Mouse (Mus musculus): Measurements from ENCODE around the gene Uvrag. TPM values are rescaled to one million over a fixed set of nuclear protein-coding genes. Genes with fewer than 3 reads are reported as not detected.

Gene Uvrag
- polyA plus RNA-seq, 1 experiment from 2014 or later, result 14.2 TPM

- no peak overlapping the region for H3K4me3 ChIP-seq
- no peaks in the 10 kb centered on the region for H3K36me3 ChIP-seq
- no peak overlapping the region for H3K4me2 ChIP-seq
- peaks cover 22% of the 10 kb centered on the region for H3K4me1 ChIP-seq (replicated peaks)
- 73% methylated on average over 3 of the region's 3 CpGs for whole genome bisulfite sequencing
- ATAC-seq (ENCODE audit: low FRiP score), result no peak
- no peak overlapping the region for H3K27ac ChIP-seq
- H3K9me3 ChIP-seq, result no peaks in the 10 kb centered on the region
- no peaks in the 10 kb centered on the region for H3K27me3 ChIP-seq
- no peak overlapping the region for H3K9ac ChIP-seq
These were observed 196.0 kb downstream of the Uvrag start for GRCm38 (mm10) chr7:98944986-98945385.

DNA sequence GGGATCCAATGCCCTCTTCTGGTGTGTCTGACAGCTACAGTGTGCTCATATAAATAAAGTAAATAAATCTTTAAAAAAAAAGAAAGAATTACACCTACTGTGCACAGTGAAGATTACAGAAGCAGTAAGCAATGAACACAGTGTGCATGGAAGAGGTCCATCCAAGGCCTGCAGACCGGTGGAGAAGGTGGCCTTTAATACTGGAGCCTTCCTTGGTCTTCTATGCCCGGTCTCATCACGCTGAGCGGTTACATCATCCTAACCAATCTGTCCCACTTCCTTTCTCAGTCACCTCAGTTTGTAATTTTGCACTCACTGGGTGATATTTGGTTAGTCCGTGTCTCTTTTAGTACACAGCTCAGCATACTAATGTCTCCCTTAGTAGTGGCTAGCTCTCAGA lies 197.3 kb downstream of the Uvrag start:
- H3K4me1 ChIP-seq (replicated peaks), result peaks cover 9% of the 10 kb centered on the region; the same call in 1 of the 2 replicates
- H3K27ac ChIP-seq, result no peak overlapping the region
- H3K4me3 ChIP-seq, result no peak overlapping the region
- H3K9ac ChIP-seq, result no peak overlapping the region
- H3K9me3 ChIP-seq, result no peaks in the 10 kb centered on the region
- WGBS, result 93% methylated on average over 5 of the region's 5 CpGs
- no peaks in the 10 kb centered on the region for H3K27me3 ChIP-seq
- H3K4me2 ChIP-seq, result no peak overlapping the region
- H3K36me3 ChIP-seq, result no peaks in the 10 kb centered on the region
- no peak for ATAC-seq (ENCODE audit: low FRiP score)

- H3K4me3 ChIP-seq, result no peak overlapping the region
- H3K9ac ChIP-seq, result no peak overlapping the region
- no peaks in the 10 kb centered on the region for H3K9me3 ChIP-seq
- ATAC-seq (ENCODE audit: low FRiP score), result no peak
- H3K4me1 ChIP-seq (replicated peaks), result peaks cover 15% of the 10 kb centered on the region
- no peaks in the 10 kb centered on the region for H3K36me3 ChIP-seq
- 84% methylated on average over 6 of the region's 6 CpGs for WGBS
- H3K4me2 ChIP-seq, result no peak overlapping the region
- H3K27me3 ChIP-seq, result no peaks in the 10 kb centered on the region
- H3K27ac ChIP-seq, result no peak overlapping the region
These were observed 198.2 kb downstream of the Uvrag start for GRCm38 (mm10) chr7:98942746-98943145.

GRCm38 (mm10) chr7:98939194-98939593 lies 201.7 kb downstream of the Uvrag start:
- no peak overlapping the region for H3K4me3 ChIP-seq
- H3K4me1 ChIP-seq (replicated peaks), result peaks cover 16% of the 10 kb centered on the region
- H3K4me2 ChIP-seq, result no peak overlapping the region
- no peaks in the 10 kb centered on the region for H3K36me3 ChIP-seq
- H3K9me3 ChIP-seq, result no peaks in the 10 kb centered on the region
- ATAC-seq (ENCODE audit: low FRiP score), result no peak
- WGBS, result 69% methylated on average over 6 of the region's 6 CpGs
- H3K27me3 ChIP-seq, result no peaks in the 10 kb centered on the region
- no peak overlapping the region for H3K27ac ChIP-seq
- H3K9ac ChIP-seq, result no peak overlapping the region

GRCm38 (mm10) chr7:98938621-98939020 lies 202.3 kb downstream of the Uvrag start:
- H3K9ac ChIP-seq, result no peak overlapping the region
- no peak overlapping the region for H3K4me3 ChIP-seq
- H3K36me3 ChIP-seq, result no peaks in the 10 kb centered on the region
- 88% methylated on average over 7 of the region's 7 CpGs for WGBS
- no peak for ATAC-seq (ENCODE audit: low FRiP score)
- H3K4me1 ChIP-seq (replicated peaks), result peaks cover 16% of the 10 kb centered on the region
- no peak overlapping the region for H3K27ac ChIP-seq
- no peak overlapping the region for H3K4me2 ChIP-seq
- no peaks in the 10 kb centered on the region for H3K9me3 ChIP-seq
- no peaks in the 10 kb centered on the region for H3K27me3 ChIP-seq

- peaks cover 16% of the 10 kb centered on the region for H3K4me1 ChIP-seq (replicated peaks)
- H3K9me3 ChIP-seq, result no peaks in the 10 kb centered on the region
- H3K4me2 ChIP-seq, result no peak overlapping the region
- 0 out of 2 replicates have a peak overlapping the region, but pooled peaks have one; percentile 43 for H3K9ac ChIP-seq
- 54% methylated on average over 20 of the region's 20 CpGs for WGBS
- no peaks in the 10 kb centered on the region for H3K36me3 ChIP-seq
- H3K27ac ChIP-seq, result no peak overlapping the region
- H3K4me3 ChIP-seq, result no peak overlapping the region
- no peaks in the 10 kb centered on the region for H3K27me3 ChIP-seq
- ATAC-seq (ENCODE audit: low FRiP score), result no peak
These were observed 203.7 kb downstream of the Uvrag start for GRCm38 (mm10) chr7:98937079-98937813.

- H3K9me3 ChIP-seq, result no peaks in the 10 kb centered on the region
- no peak overlapping the region for H3K4me2 ChIP-seq
- H3K4me1 ChIP-seq (replicated peaks), result peaks cover 16% of the 10 kb centered on the region
- 89% methylated on average over 6 of the region's 6 CpGs for WGBS
- H3K27ac ChIP-seq, result no peak overlapping the region
- no peak overlapping the region for H3K9ac ChIP-seq
- H3K27me3 ChIP-seq, result no peaks in the 10 kb centered on the region
- no peaks in the 10 kb centered on the region for H3K36me3 ChIP-seq
- ATAC-seq (ENCODE audit: low FRiP score), result no peak
- H3K4me3 ChIP-seq, result no peak overlapping the region
These were observed 205.2 kb downstream of the Uvrag start for GRCm38 (mm10) chr7:98935757-98936156.

GRCm38 (mm10) chr7:98935193-98935592 lies 205.7 kb downstream of the Uvrag start:
- H3K27ac ChIP-seq, result no peak overlapping the region
- H3K27me3 ChIP-seq, result no peaks in the 10 kb centered on the region
- H3K4me1 ChIP-seq (replicated peaks), result peaks cover 16% of the 10 kb centered on the region
- H3K36me3 ChIP-seq, result no peaks in the 10 kb centered on the region
- WGBS, result 80% methylated on average over 10 of the region's 10 CpGs
- no peaks in the 10 kb centered on the region for H3K9me3 ChIP-seq
- no peak overlapping the region for H3K9ac ChIP-seq
- no peak overlapping the region for H3K4me3 ChIP-seq
- ATAC-seq (ENCODE audit: low FRiP score), result no peak
- H3K4me2 ChIP-seq, result no peak overlapping the region

DNA sequence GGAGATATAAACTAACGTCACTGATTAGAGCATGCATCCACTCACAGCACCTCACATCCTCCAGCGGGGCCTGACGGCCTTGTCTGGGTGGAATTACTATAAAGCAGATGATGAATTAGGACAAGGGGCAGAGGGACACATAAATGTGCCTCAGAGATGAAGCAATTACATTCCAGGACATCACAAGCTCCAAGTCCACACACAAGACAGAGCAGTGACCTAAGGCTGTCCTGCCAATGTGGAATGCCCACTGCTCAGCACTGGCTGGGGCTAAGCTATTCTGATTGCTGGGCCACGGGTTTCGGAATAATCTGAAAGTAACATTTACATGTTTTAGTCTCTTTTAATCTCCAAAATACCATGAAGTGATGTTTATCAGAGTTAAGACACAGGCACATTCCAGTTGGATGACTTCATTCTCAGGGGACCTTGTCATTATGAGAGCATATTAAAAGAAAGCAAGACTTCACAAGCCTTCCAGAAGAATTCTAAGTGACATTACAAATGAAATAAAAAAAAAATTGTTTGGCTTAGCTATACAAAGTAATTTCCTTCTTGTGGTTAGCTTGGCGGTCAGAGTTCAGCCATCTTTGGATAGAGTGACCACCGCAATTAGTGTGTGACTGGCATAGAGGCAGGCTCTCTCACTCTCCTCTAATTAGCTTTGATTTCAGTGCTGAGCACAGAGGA lies 212.5 kb downstream of the Uvrag start:
- Histone ChIP-seq H3K9ac (no peak overlapping the region), H3K4me2 (no peak overlapping the region), H3K4me1 (replicated peaks) (peaks cover 42% of the 10 kb centered on the region), H3K9me3 (no peaks in the 10 kb centered on the region), H3K4me3 (no peak overlapping the region), H3K36me3 (no peaks in the 10 kb centered on the region), H3K27ac (peak overlapping the region; percentile 23; the same call in 1 of the 2 replicates), H3K27me3 (no peaks in the 10 kb centered on the region)
- WGBS, result 68% methylated on average over 7 of the region's 7 CpGs
- no peak for ATAC-seq (ENCODE audit: low FRiP score)

- Histone ChIP-seq H3K27me3 (no peaks in the 10 kb centered on the region), H3K4me2 (no peak overlapping the region), H3K4me1 (replicated peaks) (peaks cover 42% of the 10 kb centered on the region), H3K36me3 (no peaks in the 10 kb centered on the region), H3K9me3 (no peaks in the 10 kb centered on the region), H3K9ac (no peak overlapping the region), H3K27ac (no peak overlapping the region), H3K4me3 (no peak overlapping the region)
- no peak for ATAC-seq (ENCODE audit: low FRiP score)
- WGBS, result 76% methylated on average over 10 of the region's 10 CpGs
These were observed 213.9 kb downstream of the Uvrag start for GRCm38 (mm10) chr7:98926906-98927528.

- peak overlapping the region; percentile 39 for H3K9ac ChIP-seq
- 21% methylated on average over 18 of the region's 18 CpGs for WGBS
- H3K9me3 ChIP-seq, result no peaks in the 10 kb centered on the region
- no peaks in the 10 kb centered on the region for H3K27me3 ChIP-seq
- H3K4me1 ChIP-seq (replicated peaks), result peaks cover 37% of the 10 kb centered on the region
- H3K36me3 ChIP-seq, result no peaks in the 10 kb centered on the region
- no peak overlapping the region for H3K4me3 ChIP-seq
- ATAC-seq (ENCODE audit: low FRiP score), result peak; percentile 82
- peak overlapping the region; percentile 38 for H3K4me2 ChIP-seq
- H3K27ac ChIP-seq, result peak overlapping the region; percentile 86
These were observed 216.5 kb downstream of the Uvrag start for GRCm38 (mm10) chr7:98924380-98924869.

DNA sequence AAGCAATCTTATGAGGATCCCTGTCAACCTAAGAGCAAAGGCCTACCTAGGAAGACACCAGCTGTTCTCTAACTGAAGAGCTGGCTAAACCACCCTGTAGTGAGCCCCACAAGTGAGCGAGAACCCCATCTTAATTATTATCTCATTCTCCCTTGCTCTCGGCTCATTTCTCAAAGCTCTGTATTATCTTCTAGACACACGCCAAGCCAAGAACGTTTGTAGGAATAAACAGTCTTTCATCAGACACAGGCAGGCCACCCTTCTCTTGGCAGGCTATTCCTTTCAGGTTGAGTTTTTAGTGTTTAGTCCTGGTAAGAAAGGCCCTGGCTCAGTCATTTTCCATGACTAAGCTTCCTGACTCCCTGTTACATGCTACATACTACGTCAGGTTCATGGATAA lies 218.0 kb downstream of the Uvrag start:
- H3K27ac ChIP-seq, result no peak overlapping the region
- WGBS, result 87% methylated on average over 5 of the region's 5 CpGs
- ATAC-seq (ENCODE audit: low FRiP score), result no peak
- no peaks in the 10 kb centered on the region for H3K9me3 ChIP-seq
- H3K4me1 ChIP-seq (replicated peaks), result peaks cover 29% of the 10 kb centered on the region
- H3K4me3 ChIP-seq, result no peak overlapping the region
- no peaks in the 10 kb centered on the region for H3K36me3 ChIP-seq
- H3K9ac ChIP-seq, result no peak overlapping the region
- H3K4me2 ChIP-seq, result no peak overlapping the region
- H3K27me3 ChIP-seq, result no peaks in the 10 kb centered on the region

Measured in hindbrain, embryonic 13.5 days (tissue).